Mouse (Mus musculus): ENCODE measurements around the gene Ptch2.

- TF ChIP-seq GATA1 (IDR thresholded peaks at IDR 0.05; ENCODE audit: borderline replicate concordance, low read length): no peak
- TF ChIP-seq FLI1 (IDR thresholded peaks at IDR 0.05; ENCODE audit: low read length): no peak
These were observed 17.4 kb downstream of the Ptch2 start for GRCm38 (mm10) chr4:117113237-117113636.

All from megakaryocyte, embryonic 14.5 days (primary cell).